Mouse (Mus musculus) forebrain, postnatal 0 days (tissue): ENCODE data around the gene Col28a1. TPM values are rescaled to one million over a fixed set of nuclear protein-coding genes. Genes with fewer than 3 reads are reported as not detected.
"Not testable (repeated sequence)": the region's sequence is repeated elsewhere in the genome, so short reads cannot be mapped to it uniquely, and the experiment has no call there.

ENCODE experiments used
- ATAC-seq: fragments of 200-750 bp; cut with Nextera tagmentation; 2 replicates; pipeline ENCODE4 v1.8.0; 2017; ENCODE audit warnings: mild to moderate bottlenecking, moderate library complexity
- DNase-seq: peaks from one replicate; pipeline ENCODE4 v3.0.0-alpha.2; 2015
- H3K27ac ChIP-seq: fragments of 300-500 bp; sonication (generic); 2 replicates; pipeline ENCODE4 v1.5.1; 2014; ENCODE audit warnings: low read depth, mild to moderate bottlenecking, antibody characterized with exemption, low read length, moderate library complexity, mixed read lengths
- H3K27me3 ChIP-seq: fragments of 300-500 bp; sonication (generic); 2 replicates; pipeline ENCODE4 v1.6.1; 2014; ENCODE audit warnings: mild to moderate bottlenecking, low read length, mixed read lengths; ENCODE audit not compliant: insufficient read depth
- H3K36me3 ChIP-seq: fragments of 300-500 bp; sonication (generic); 2 replicates; pipeline ENCODE4 v1.6.1; 2014; ENCODE audit warnings: mild to moderate bottlenecking, moderate library complexity; ENCODE audit not compliant: insufficient read depth
- H3K4me1 ChIP-seq: fragments of 300-500 bp; sonication (generic); 2 replicates; pipeline ENCODE4 v1.6.1; 2014; ENCODE audit warnings: antibody characterized with exemption; ENCODE audit not compliant: insufficient read depth
- H3K4me2 ChIP-seq: fragments of 300-500 bp; sonication (generic); 2 replicates; pipeline ENCODE4 v1.6.1; 2014; ENCODE audit warnings: low read depth, mild to moderate bottlenecking, moderate library complexity
- H3K4me3 ChIP-seq: fragments of 300-500 bp; sonication (generic); 2 replicates; pipeline ENCODE4 v1.5.1; 2014; ENCODE audit warnings: low read depth, low read length, mixed read lengths
- H3K9ac ChIP-seq: fragments of 300-500 bp; sonication (generic); 2 replicates; pipeline ENCODE4 v1.6.1; 2014; ENCODE audit warnings: mild to moderate bottlenecking
- H3K9me3 ChIP-seq: fragments of 300-500 bp; sonication (generic); 2 replicates; pipeline ENCODE4 v1.6.1; 2016; ENCODE audit warnings: low read length
- CTCF ChIP-seq: sonication (generic); IDR thresholded peaks from 2 replicates; pipeline ENCODE4 v1.5.1; 2016; ENCODE audit warnings: antibody characterized with exemption, control low read depth, low read depth
- WGBS: fragments of 180-500 bp; shearing (Covaris S2); extraction: QIAGEN DNeasy Blood & Tissue Kit; methylation state at CpG from one replicate; pipeline ENCODE4 v1.1.7; 2014; 5-methylcytosine and 5-hydroxymethylcytosine counted together
- polyA plus RNA-seq: library from polyadenylated mRNA; unstranded; fragments of >200 nt; fragmentation: Nextera tagmentation; extraction: Ambion mirVana; gene quantifications from 2 replicates; pipeline ENCODE4 v1.2.1, GENCODE M21; 2015
- total RNA-seq: library from RNA; depleted of rRNA; stranded (reverse); fragments of >200 nt; gene quantifications from 2 replicates; pipeline ENCODE4 v1.2.3, GENCODE M21; 2014

Col28a1 gene
- total and polyA plus RNA-seq, 2 experiments from 2014 or later: 1.1 to 1.2 TPM

- no peak for DNase-seq
- no peaks in the 10 kb centered on the region for H3K4me1 ChIP-seq
- H3K4me3 ChIP-seq: no peak overlapping the region
- TF ChIP-seq CTCF: no peak
- ATAC-seq: no peak
- H3K9me3 ChIP-seq: no peaks in the 10 kb centered on the region
- 88% methylated on average over 7 of the region's 7 CpGs for WGBS
- no peak overlapping the region for H3K4me2 ChIP-seq
- H3K27ac ChIP-seq: no peak overlapping the region
- no peaks in the 10 kb centered on the region for H3K27me3 ChIP-seq
- no peaks in the 10 kb centered on the region for H3K36me3 ChIP-seq
- no peak overlapping the region for H3K9ac ChIP-seq
These were observed 166.9 kb downstream of the Col28a1 start for GRCm38 (mm10) chr6:8025332-8026129.

- DNase-seq (no peak), ATAC-seq (no peak)
- Histone ChIP-seq H3K9me3 (no peaks in the 10 kb centered on the region), H3K27ac (no peak overlapping the region), H3K36me3 (no peaks in the 10 kb centered on the region), H3K4me1 (no peaks in the 10 kb centered on the region), H3K4me2 (no peak overlapping the region), H3K4me3 (no peak overlapping the region), H3K27me3 (no peaks in the 10 kb centered on the region), H3K9ac (no peak overlapping the region)
- WGBS: 88% methylated on average over 3 of the region's 3 CpGs
- TF ChIP-seq CTCF: no peak
These were observed 168.9 kb downstream of the Col28a1 start for GRCm38 (mm10) chr6:8023527-8023926.

- H3K27me3 ChIP-seq: no peaks in the 10 kb centered on the region
- no peak overlapping the region for H3K4me3 ChIP-seq
- H3K27ac ChIP-seq: no peak overlapping the region
- H3K36me3 ChIP-seq: no peaks in the 10 kb centered on the region
- DNase-seq: no peak
- H3K4me2 ChIP-seq: no peak overlapping the region
- no peak for TF ChIP-seq CTCF
- H3K9me3 ChIP-seq: no peaks in the 10 kb centered on the region
- 65% methylated on average over 4 of the region's 4 CpGs for WGBS
- ATAC-seq: no peak; the same call in 1 of the 2 replicates
- no peaks in the 10 kb centered on the region for H3K4me1 ChIP-seq
- no peak overlapping the region for H3K9ac ChIP-seq
These were observed 197.7 kb downstream of the Col28a1 start for GRCm38 (mm10) chr6:7994736-7995135.

GRCm38 (mm10) chr6:7983646-7983979, 208.8 kb downstream of the Col28a1 start:
- no peaks in the 10 kb centered on the region for H3K36me3 ChIP-seq
- H3K9ac ChIP-seq: no peak overlapping the region
- H3K27me3 ChIP-seq: no peaks in the 10 kb centered on the region
- peak overlapping the region; percentile 23 for H3K4me2 ChIP-seq
- no peaks in the 10 kb centered on the region for H3K4me1 ChIP-seq
- H3K4me3 ChIP-seq: peak overlapping the region; percentile 7; the same call in 1 of the 2 replicates
- ATAC-seq (peak; percentile 27; the same call in 1 of the 2 replicates), DNase-seq (peak; percentile 43)
- no peak overlapping the region for H3K27ac ChIP-seq
- no peaks in the 10 kb centered on the region for H3K9me3 ChIP-seq
- WGBS: 42% methylated on average over 7 of the region's 7 CpGs
- peak; percentile 63 for TF ChIP-seq CTCF

- H3K4me1 ChIP-seq, H3K27ac ChIP-seq, H3K36me3 ChIP-seq, DNase-seq, H3K9ac ChIP-seq, H3K9me3 ChIP-seq, H3K27me3 ChIP-seq: not testable (repeated sequence)
- H3K4me2 ChIP-seq: peak overlapping the region; percentile 23
- peak; percentile 34; the same call in 1 of the 2 replicates for ATAC-seq
- H3K4me3 ChIP-seq: peak overlapping the region; percentile 7; the same call in 1 of the 2 replicates
- 69% methylated on average over 32 of the region's 32 CpGs for WGBS
These were observed 209.3 kb downstream of the Col28a1 start for GRCm38 (mm10) chr6:7982958-7983645.

- Histone ChIP-seq H3K9ac (no peak overlapping the region), H3K4me3 (no peak overlapping the region), H3K27ac (no peak overlapping the region), H3K36me3 (no peaks in the 10 kb centered on the region), H3K4me1 (no peaks in the 10 kb centered on the region), H3K4me2 (no peak overlapping the region), H3K9me3 (no peaks in the 10 kb centered on the region), H3K27me3 (no peaks in the 10 kb centered on the region)
- ATAC-seq (no peak), DNase-seq (no peak)
- WGBS: 57% methylated on average over 5 of the region's 5 CpGs
- TF ChIP-seq CTCF: no peak
These were observed 221.2 kb downstream of the Col28a1 start for GRCm38 (mm10) chr6:7971020-7971760.
